Mouse (Mus musculus): ENCODE measurements at regions not wholly inside any gene's neighbourhood (a gene's known extent, or its start where the extent isn't known, plus 50 kb on each side); places are given as distances from the start of the nearest gene placed in this dataset.
"Not testable (repeated sequence)": the region's sequence is repeated elsewhere in the genome, so short reads cannot be mapped to it uniquely, and the experiment has no call there.

GRCm38 (mm10) chr16:79296621-79297020 lies 205.7 kb upstream of the Tmprss15 start:
- not testable (repeated sequence) for H3K27me3 ChIP-seq (ENCODE audit: control insufficient read depth, insufficient read depth, low read length); H3K4me2 ChIP-seq (ENCODE audit: low read depth, severe bottlenecking); H3K36me3 ChIP-seq (ENCODE audit: control insufficient read depth, insufficient read depth, low read length); H3K4me1 ChIP-seq (ENCODE audit: control insufficient read depth, insufficient read depth, low read length); ATAC-seq (ENCODE audit: insufficient number of reproducible peaks, low FRiP score, low TSS enrichment, low read depth); H3K4me3 ChIP-seq (ENCODE audit: low read depth, low read length); DNase-seq (ENCODE audit: low spot score); H3K9me3 ChIP-seq (ENCODE audit: control insufficient read depth, low read length); H3K9ac ChIP-seq (ENCODE audit: low read length); H3K27ac ChIP-seq (replicated peaks; ENCODE audit: low read depth, low read length)

- no peak overlapping the region for H3K27ac ChIP-seq (replicated peaks; ENCODE audit: low read depth, low read length)
- no peaks in the 10 kb centered on the region for H3K4me1 ChIP-seq (ENCODE audit: control insufficient read depth, insufficient read depth, low read length)
- H3K27me3 ChIP-seq (ENCODE audit: control insufficient read depth, insufficient read depth, low read length): no peaks in the 10 kb centered on the region
- WGBS: 89% methylated on average over 2 of the region's 2 CpGs
- H3K36me3 ChIP-seq (ENCODE audit: control insufficient read depth, insufficient read depth, low read length): no peaks in the 10 kb centered on the region
- H3K9ac ChIP-seq (ENCODE audit: low read length): no peak overlapping the region
- no peak for ATAC-seq (ENCODE audit: insufficient number of reproducible peaks, low FRiP score, low TSS enrichment, low read depth)
- H3K4me3 ChIP-seq (ENCODE audit: low read depth, low read length): no peak overlapping the region
- DNase-seq (ENCODE audit: low spot score): no peak
- no peak overlapping the region for H3K4me2 ChIP-seq (ENCODE audit: low read depth, severe bottlenecking)
- no peaks in the 10 kb centered on the region for H3K9me3 ChIP-seq (ENCODE audit: control insufficient read depth, low read length)
Observed at GRCm38 (mm10) chr16:79279006-79279405, 188.1 kb upstream of the Tmprss15 start.

GRCm38 (mm10) chr16:79256525-79256924 lies 165.6 kb upstream of the Tmprss15 start:
- DNase-seq (ENCODE audit: low spot score) (no peak), ATAC-seq (ENCODE audit: insufficient number of reproducible peaks, low FRiP score, low TSS enrichment, low read depth) (no peak)
- Histone ChIP-seq H3K36me3 (ENCODE audit: control insufficient read depth, insufficient read depth, low read length) (no peaks in the 10 kb centered on the region), H3K4me3 (ENCODE audit: low read depth, low read length) (no peak overlapping the region), H3K27ac (replicated peaks; ENCODE audit: low read depth, low read length) (no peak overlapping the region), H3K4me1 (ENCODE audit: control insufficient read depth, insufficient read depth, low read length) (no peaks in the 10 kb centered on the region), H3K9me3 (ENCODE audit: control insufficient read depth, low read length) (no peaks in the 10 kb centered on the region), H3K27me3 (ENCODE audit: control insufficient read depth, insufficient read depth, low read length) (no peaks in the 10 kb centered on the region), H3K4me2 (ENCODE audit: low read depth, severe bottlenecking) (no peak overlapping the region), H3K9ac (ENCODE audit: low read length) (no peak overlapping the region)
- WGBS: 100% methylated on average over 1 of the region's 1 CpGs

- WGBS: 59% methylated on average over 2 of the region's 2 CpGs
- no peak for ATAC-seq (ENCODE audit: insufficient number of reproducible peaks, low FRiP score, low TSS enrichment, low read depth)
- no peak overlapping the region for H3K4me2 ChIP-seq (ENCODE audit: low read depth, severe bottlenecking)
- no peak overlapping the region for H3K9ac ChIP-seq (ENCODE audit: low read length)
- no peak overlapping the region for H3K4me3 ChIP-seq (ENCODE audit: low read depth, low read length)
- no peaks in the 10 kb centered on the region for H3K36me3 ChIP-seq (ENCODE audit: control insufficient read depth, insufficient read depth, low read length)
- no peaks in the 10 kb centered on the region for H3K9me3 ChIP-seq (ENCODE audit: control insufficient read depth, low read length)
- H3K27ac ChIP-seq (replicated peaks; ENCODE audit: low read depth, low read length): no peak overlapping the region
- H3K27me3 ChIP-seq (ENCODE audit: control insufficient read depth, insufficient read depth, low read length): no peaks in the 10 kb centered on the region
- DNase-seq (ENCODE audit: low spot score): no peak
- H3K4me1 ChIP-seq (ENCODE audit: control insufficient read depth, insufficient read depth, low read length): no peaks in the 10 kb centered on the region
Observed at GRCm38 (mm10) chr16:79256084-79256483, 165.2 kb upstream of the Tmprss15 start.

GRCm38 (mm10) chr16:79240857-79241491 lies 150.1 kb upstream of the Tmprss15 start:
- Histone ChIP-seq H3K27ac (replicated peaks; ENCODE audit: low read depth, low read length) (no peak overlapping the region), H3K9me3 (ENCODE audit: control insufficient read depth, low read length) (no peaks in the 10 kb centered on the region), H3K27me3 (ENCODE audit: control insufficient read depth, insufficient read depth, low read length) (no peaks in the 10 kb centered on the region), H3K4me3 (ENCODE audit: low read depth, low read length) (no peak overlapping the region), H3K4me2 (ENCODE audit: low read depth, severe bottlenecking) (no peak overlapping the region), H3K9ac (ENCODE audit: low read length) (no peak overlapping the region), H3K36me3 (ENCODE audit: control insufficient read depth, insufficient read depth, low read length) (no peaks in the 10 kb centered on the region), H3K4me1 (ENCODE audit: control insufficient read depth, insufficient read depth, low read length) (no peaks in the 10 kb centered on the region)
- 77% methylated on average over 3 of the region's 3 CpGs for WGBS
- no peak for DNase-seq (ENCODE audit: low spot score)
- no peak for ATAC-seq (ENCODE audit: insufficient number of reproducible peaks, low FRiP score, low TSS enrichment, low read depth)

GRCm38 (mm10) chr16:79240191-79240590 lies 149.3 kb upstream of the Tmprss15 start:
- WGBS: 58% methylated on average over 2 of the region's 2 CpGs
- no peak overlapping the region for H3K9ac ChIP-seq (ENCODE audit: low read length)
- no peaks in the 10 kb centered on the region for H3K9me3 ChIP-seq (ENCODE audit: control insufficient read depth, low read length)
- no peaks in the 10 kb centered on the region for H3K36me3 ChIP-seq (ENCODE audit: control insufficient read depth, insufficient read depth, low read length)
- H3K4me3 ChIP-seq (ENCODE audit: low read depth, low read length): no peak overlapping the region
- H3K4me1 ChIP-seq (ENCODE audit: control insufficient read depth, insufficient read depth, low read length): no peaks in the 10 kb centered on the region
- H3K4me2 ChIP-seq (ENCODE audit: low read depth, severe bottlenecking): no peak overlapping the region
- H3K27me3 ChIP-seq (ENCODE audit: control insufficient read depth, insufficient read depth, low read length): no peaks in the 10 kb centered on the region
- H3K27ac ChIP-seq (replicated peaks; ENCODE audit: low read depth, low read length): no peak overlapping the region
- DNase-seq (ENCODE audit: low spot score) (no peak), ATAC-seq (ENCODE audit: insufficient number of reproducible peaks, low FRiP score, low TSS enrichment, low read depth) (no peak)

- H3K4me2 ChIP-seq (ENCODE audit: low read depth, severe bottlenecking): no peak overlapping the region
- H3K27me3 ChIP-seq (ENCODE audit: control insufficient read depth, insufficient read depth, low read length): no peaks in the 10 kb centered on the region
- no peaks in the 10 kb centered on the region for H3K36me3 ChIP-seq (ENCODE audit: control insufficient read depth, insufficient read depth, low read length)
- no peaks in the 10 kb centered on the region for H3K9me3 ChIP-seq (ENCODE audit: control insufficient read depth, low read length)
- ATAC-seq (ENCODE audit: insufficient number of reproducible peaks, low FRiP score, low TSS enrichment, low read depth) (no peak), DNase-seq (ENCODE audit: low spot score) (no peak)
- 91% methylated on average over 7 of the region's 7 CpGs for WGBS
- no peaks in the 10 kb centered on the region for H3K4me1 ChIP-seq (ENCODE audit: control insufficient read depth, insufficient read depth, low read length)
- no peak overlapping the region for H3K27ac ChIP-seq (replicated peaks; ENCODE audit: low read depth, low read length)
- H3K9ac ChIP-seq (ENCODE audit: low read length): no peak overlapping the region
- no peak overlapping the region for H3K4me3 ChIP-seq (ENCODE audit: low read depth, low read length)
Observed at GRCm38 (mm10) chr16:79191196-79191595, 100.3 kb upstream of the Tmprss15 start.

- ATAC-seq (ENCODE audit: insufficient number of reproducible peaks, low FRiP score, low TSS enrichment, low read depth): no peak
- Histone ChIP-seq H3K27ac (replicated peaks; ENCODE audit: low read depth, low read length) (no peak overlapping the region), H3K4me2 (ENCODE audit: low read depth, severe bottlenecking) (no peak overlapping the region), H3K9me3 (ENCODE audit: control insufficient read depth, low read length) (no peaks in the 10 kb centered on the region), H3K27me3 (ENCODE audit: control insufficient read depth, insufficient read depth, low read length) (no peaks in the 10 kb centered on the region), H3K4me1 (ENCODE audit: control insufficient read depth, insufficient read depth, low read length) (no peaks in the 10 kb centered on the region), H3K4me3 (ENCODE audit: low read depth, low read length) (no peak overlapping the region), H3K9ac (ENCODE audit: low read length) (no peak overlapping the region), H3K36me3 (ENCODE audit: control insufficient read depth, insufficient read depth, low read length) (no peaks in the 10 kb centered on the region)
- DNase-seq (ENCODE audit: low spot score): no peak
- WGBS: 88% methylated on average over 1 of the region's 1 CpGs
Observed at GRCm38 (mm10) chr16:79186471-79186870, 95.6 kb upstream of the Tmprss15 start.

GRCm38 (mm10) chr16:79182474-79182873 lies 91.6 kb upstream of the Tmprss15 start:
- H3K4me2 ChIP-seq (ENCODE audit: low read depth, severe bottlenecking): no peak overlapping the region
- DNase-seq (ENCODE audit: low spot score) (no peak), ATAC-seq (ENCODE audit: insufficient number of reproducible peaks, low FRiP score, low TSS enrichment, low read depth) (no peak)
- no peak overlapping the region for H3K4me3 ChIP-seq (ENCODE audit: low read depth, low read length)
- H3K9me3 ChIP-seq (ENCODE audit: control insufficient read depth, low read length): no peaks in the 10 kb centered on the region
- H3K4me1 ChIP-seq (ENCODE audit: control insufficient read depth, insufficient read depth, low read length): no peaks in the 10 kb centered on the region
- no peak overlapping the region for H3K27ac ChIP-seq (replicated peaks; ENCODE audit: low read depth, low read length)
- H3K9ac ChIP-seq (ENCODE audit: low read length): no peak overlapping the region
- no peaks in the 10 kb centered on the region for H3K27me3 ChIP-seq (ENCODE audit: control insufficient read depth, insufficient read depth, low read length)
- H3K36me3 ChIP-seq (ENCODE audit: control insufficient read depth, insufficient read depth, low read length): no peaks in the 10 kb centered on the region
- 71% methylated on average over 2 of the region's 2 CpGs for WGBS
